Mouse (Mus musculus) frontal cortex, postnatal 10 days (tissue): Measurements from ENCODE around the gene Tti1.
"Not testable (repeated sequence)": the region's sequence is repeated elsewhere in the genome, so short reads cannot be mapped to it uniquely, and the experiment has no call there.

Experiments
- DNase-seq, 2 experiments: peaks; one replicate each; pipeline ENCODE4 v3.0.0; 2022; ENCODE audit warnings: low spot score in 2 of 2, mixed read lengths in 1 of 2

Tti1 gene

DNA sequence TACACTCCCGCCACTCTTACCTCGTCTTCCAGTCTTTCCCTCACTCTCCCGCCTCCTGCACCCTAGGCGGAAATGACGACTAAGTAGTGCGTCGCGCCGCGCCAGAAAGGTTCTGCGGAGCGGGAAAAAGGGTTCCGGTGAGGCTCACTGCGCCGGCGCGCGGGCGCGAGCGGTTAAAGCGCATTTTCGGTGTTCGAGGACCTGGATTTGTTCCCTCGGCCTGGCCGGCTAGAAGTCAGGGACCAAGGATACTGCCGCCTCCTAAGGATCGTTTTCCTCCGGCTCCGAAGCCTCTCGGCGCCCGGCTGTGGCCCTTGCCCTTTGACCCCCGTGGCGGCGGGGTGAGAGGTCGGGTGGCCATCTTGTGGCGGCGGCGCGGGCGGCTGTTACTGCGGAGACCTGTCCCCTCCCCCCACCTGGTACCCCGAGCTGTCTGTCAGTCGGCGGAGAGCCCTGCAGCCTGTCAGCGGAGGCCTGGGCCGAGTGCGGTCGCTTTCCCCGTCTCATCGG lies at the start of gene Tti1, which contains the start of gene Rprd1b:
Gene Tti1, minus strand, starts transcription at position 80 of the 510 bp plus-strand sequence.
Gene Rprd1b, plus strand, starts transcription at position 144 of the 510 bp plus-strand sequence.
- peak; percentile 85 to 94 for DNase-seq

DNA sequence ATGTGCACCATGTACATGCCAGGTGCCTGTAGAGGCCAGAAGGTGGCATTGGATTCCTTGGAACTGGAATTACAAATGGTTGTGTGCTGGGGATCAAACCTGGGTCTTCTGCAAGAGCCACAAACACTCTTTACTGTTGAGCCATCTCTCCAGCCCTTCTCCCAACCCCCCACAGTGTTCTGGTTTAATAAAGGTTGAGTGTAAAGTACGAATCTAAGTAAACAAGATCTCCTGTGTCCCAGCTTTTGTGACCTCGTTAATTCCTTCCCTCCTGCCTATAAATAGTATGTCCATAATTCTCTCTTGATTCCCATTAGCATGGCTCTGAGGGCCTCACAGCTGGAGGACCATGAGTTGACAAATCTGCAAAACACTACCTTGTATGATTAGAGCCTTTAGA lies 49.7 kb upstream of the Tti1 start:
- no peak for DNase-seq

DNA sequence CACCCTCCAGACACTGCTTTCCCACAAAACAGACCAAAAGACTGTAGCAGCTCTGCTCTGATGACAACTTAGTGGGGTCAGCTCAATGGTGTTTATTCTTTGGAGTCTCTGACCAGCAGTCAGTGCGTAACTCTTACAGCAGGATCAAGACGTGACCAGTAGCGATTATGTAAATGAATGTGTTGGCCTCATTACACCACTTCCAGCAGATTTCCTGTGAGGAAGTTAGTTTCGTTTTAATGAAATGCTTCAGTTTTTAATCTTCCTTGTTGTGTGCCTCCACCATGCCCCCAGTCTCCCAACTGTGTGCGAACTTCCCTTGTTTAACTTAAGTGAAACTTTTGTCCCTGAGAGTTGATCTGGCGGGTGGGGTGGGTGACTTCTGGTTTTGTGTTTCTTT lies 48.5 kb upstream of the Tti1 start:
- no peak for DNase-seq

DNA sequence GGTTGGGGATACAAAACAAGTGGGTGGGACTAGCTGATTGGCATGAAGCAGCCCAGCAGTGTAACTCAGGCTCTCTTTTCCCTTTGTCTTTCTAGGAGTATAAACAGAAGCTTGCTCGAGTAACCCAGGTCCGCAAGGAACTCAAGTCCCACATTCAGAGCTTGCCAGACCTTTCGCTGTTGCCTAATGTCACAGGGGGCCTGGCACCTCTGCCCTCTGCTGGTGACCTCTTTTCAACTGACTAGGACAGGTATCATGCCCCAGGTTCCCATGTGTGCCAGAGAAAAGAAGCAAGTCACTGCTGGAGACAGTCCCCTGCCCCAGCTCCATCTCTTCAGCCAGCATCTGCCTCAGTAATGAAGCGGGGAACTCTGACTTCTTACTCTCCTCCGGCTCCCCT lies 46.6 kb upstream of the Tti1 start:
- DNase-seq = no peak

DNA sequence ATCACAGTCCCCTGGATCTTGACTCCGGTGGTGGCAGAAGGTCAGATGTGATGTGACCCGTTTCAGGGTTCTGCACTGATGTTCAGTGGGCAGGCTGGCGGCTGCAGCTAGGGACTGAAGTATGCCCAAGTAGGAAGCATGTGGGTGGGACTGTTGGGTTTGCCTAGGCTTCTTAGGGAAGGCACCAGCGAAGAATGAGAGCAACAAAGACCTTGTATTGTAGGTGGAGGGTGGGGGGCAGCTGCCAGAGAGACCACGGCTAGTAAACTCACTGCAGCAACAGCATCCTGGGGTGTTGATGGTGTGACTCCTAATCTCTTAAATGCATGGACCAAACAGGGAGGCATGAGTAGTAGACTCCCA lies 43.4 kb upstream of the Tti1 start:
- DNase-seq = no peak

DNA sequence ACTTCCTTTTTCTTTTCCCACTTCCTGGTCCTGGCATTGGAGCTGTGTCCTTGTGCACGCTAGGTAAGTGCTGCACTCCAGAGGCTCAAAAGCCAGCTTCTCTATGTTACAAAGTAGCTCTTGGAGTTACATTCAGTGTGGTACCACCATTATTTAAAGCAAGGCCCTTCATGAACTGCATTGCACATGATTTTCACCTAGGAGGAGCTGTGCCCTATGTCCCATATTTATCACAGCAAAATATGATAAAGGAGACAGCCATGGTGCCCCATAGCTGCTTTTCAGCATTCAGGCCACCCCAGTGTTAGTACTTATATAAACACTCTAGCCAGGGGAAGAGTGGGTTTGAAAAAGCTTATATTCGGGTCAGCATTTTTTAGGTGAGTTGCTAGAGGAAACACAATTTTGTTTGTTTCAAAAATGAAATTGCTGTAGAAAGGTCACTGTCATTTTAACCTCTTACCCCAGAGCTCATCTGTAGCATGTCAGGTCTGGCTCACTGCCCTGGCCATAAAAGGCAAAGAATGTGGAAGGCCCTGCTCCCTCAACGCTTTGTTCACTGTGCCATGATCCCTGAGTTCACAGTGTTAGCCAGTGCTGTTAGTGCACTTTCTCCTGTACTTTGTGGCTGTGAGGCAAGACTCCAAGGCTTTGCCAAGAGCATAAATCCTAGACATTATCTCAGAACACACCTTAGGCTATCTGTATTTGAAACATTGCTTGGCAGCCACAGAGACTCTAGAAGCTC lies 42.8 kb upstream of the Tti1 start:
- no peak for DNase-seq

DNA sequence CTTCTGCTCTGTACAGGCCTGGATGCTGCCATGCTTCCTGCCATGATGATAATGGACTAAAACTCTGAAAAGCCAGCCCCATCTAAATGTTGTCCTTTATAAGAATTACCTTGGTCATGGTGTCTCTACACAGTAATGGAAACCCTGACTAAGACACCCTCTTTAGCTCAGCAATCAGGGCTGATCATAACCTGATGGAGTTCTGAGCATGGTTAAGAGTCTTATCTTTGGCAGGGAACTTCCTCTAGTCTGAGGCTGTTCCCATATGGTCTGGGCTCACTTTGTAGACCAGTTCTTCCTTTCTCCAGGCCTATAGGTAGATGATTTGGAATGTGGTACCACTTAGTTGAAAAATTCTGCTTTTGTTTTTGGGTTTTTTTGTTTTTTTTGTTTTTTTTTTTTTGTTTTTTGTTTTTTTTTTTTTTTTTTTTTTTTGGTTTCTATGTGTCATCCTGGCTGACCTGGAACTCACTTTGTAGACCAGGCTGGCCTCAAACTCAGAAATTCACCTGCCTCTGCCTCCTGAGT lies 40.3 kb upstream of the Tti1 start:
- DNase-seq = no peak

DNA sequence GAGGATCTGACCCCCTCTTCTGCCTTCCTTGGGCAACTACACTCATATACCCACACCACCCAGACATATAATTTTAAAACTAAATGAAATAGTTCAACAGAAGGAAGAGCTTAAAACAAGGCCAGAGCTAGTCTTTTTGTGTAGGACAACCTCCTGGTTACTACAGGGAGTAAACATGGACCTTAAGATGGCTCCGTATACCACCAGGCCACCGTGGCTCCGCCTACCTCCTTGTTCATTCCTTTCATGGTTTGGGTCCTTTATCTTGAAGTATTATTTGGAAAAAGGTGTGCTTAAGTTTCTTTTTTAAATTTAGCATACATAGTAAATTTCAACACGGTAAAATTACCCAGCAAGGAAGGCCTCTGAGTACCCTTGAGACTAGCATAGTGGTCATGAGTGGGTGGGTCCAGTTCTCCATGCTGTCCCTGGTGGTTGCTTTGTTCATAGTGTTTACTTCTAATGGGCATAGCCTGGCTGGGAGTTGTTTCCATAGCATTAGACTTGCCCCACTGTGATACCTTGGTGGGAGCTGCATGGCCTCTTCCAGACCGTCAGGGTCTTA lies 39.1 kb upstream of the Tti1 start:
- no peak for DNase-seq

DNA sequence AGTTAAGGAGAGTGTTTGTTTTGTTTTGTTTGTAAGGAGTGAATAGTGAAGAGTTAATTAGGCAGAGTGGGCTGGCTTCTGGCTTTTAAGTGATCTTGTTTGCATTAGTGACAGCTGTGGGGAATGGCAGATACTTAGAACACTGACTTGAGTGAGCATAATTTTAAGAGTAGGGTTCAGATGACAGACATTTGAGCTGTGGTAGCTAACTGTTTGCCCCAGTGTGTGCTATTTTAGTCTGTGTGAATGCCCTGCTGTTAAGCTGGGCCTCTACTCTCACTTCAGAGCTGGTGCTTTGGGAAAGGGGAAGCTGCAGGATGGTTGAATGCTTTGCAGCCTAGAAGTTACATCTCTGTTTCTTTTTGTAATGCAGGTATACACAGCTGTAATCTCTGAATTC lies 38.2 kb upstream of the Tti1 start:
- no peak for DNase-seq

DNA sequence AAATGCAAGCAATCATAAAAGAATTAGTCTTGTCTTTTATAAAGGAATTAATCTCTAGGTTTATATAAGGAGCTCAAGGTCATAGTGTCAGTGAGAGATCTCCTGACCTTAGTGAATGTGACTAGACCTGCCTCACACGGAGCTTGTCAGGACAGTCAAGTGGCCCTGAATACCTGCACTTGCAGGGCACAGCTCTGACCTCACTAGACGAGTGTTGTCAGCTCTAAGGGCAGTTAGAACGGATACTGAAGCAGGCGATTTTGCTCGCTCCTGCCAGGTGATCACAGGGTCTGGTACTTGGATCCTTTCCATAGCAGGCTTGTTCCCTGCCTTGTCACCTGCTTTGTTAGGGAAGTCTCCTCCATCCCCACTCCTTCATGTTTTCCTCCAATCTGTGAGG lies 36.8 kb upstream of the Tti1 start:
- DNase-seq = no peak

DNA sequence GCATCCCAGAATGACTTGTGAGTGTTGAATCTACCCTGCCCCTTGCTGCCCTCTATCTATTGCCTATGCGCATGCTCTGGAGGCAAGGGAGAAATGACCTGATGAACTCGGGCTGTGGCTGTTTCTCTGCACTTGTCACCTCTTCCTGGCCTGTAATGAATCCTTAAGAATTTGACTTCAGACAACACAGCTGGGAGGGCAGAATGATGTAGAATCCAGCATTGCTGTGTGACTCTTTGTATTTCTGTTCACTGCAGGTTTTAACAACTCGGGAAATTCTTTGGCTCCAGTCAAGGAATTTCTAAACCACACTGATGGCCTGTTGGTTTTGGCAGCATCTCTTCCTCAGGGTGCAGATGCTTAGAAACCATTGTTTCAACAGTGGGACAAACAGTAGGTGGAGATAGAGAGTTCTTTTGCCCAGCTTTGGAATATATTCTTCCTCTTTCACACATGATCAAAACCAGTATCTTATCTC lies 36.4 kb upstream of the Tti1 start:
- DNase-seq = no peak

DNA sequence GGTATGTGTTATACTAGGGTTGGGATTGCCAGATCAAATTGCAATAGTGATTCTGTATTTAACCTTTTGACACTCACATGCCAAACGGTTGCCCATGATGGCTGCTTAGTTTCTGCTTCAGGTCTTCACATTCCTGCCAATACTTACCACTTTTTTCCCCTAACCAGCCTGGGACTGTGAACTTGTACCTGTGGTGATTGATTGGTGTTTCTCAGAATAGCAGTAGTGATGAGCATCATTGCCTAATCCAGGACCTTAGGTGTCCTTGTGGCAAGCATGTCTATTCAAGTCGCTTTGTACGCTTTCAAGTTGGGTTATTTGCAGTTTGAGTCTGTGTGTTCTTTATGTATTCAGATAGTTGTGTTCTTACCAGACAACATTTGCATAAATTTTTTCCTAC lies 34.8 kb upstream of the Tti1 start:
- DNase-seq = no peak

DNA sequence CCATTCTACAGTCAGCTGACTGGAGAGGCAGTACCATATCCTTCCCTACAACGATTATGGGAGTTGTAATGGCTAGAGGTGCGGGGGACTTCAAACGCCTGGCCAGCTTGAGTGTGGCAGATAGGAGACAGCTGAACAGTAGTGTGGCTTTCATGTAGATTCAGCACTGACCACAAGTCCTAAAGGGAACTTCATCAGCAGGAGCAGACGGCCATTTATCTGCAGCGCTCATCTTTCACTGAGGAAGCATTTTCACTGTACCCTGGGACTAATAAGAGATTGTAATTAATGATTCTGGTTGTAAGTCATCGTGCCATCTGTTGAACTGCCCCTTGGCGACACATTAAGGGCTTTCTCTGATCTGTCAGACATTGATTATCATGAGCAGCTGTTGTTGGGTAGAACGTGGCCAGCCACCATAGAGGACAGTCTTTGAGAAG lies 31.5 kb upstream of the Tti1 start:
- DNase-seq = no peak

DNA sequence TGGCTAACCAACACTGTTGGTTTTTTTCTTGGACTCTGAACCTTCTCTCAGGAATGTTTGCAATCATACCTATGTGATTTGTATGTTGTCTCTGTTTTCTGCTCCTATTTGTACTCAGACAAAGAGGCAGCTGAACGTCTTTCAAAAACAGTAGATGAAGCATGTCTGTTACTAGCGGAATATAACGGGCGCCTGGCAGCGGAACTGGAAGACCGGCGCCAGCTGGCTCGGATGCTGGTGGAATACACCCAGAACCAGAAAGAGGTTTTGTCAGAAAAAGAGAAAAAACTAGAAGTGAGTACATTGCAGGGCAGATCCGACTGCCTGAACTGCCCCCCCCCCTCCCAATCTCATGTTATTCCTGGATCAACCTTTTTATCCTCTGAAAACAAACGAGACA lies 30.3 kb upstream of the Tti1 start:
- peak in 1 of 2 experiments; percentile 39 for DNase-seq

DNA sequence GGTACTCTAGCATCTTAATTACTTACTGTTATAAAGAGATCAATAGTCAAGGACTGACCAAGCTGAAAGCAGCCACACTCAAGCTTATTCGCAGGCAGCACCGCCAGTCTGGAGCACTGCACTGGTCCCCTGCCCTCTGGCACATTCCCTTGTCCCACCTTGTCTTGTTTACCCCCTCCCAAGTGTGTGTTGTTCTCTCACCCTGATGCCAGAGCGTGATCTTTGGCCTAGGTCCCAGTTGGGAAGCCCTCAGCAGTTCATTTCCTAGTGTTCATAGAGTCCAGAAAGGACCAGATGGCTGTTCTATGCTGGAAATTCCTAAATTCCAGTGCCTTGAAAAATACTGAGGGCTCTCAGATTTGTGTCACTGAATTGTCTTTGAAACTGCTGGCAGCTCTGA lies 28.8 kb upstream of the Tti1 start:
- DNase-seq = no peak

DNA sequence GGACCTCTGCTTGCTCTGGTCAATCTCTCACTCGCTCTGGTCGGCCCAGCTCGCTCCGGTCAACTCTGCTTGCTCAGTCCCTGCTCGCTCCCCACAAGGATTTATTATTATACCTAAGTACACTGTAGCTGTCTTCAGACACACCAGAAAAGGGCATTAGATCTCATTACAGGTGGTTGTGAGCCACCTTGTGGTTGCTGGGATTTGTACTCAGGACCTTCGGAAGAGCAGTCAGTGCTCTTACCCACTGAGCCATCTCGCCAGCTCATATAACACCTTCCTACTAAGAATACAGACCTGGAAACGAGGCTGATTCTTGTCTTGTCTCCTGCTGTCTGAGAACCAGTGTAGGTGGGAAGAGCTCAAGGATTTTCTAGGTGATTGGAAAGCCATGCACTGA lies 27.1 kb upstream of the Tti1 start:
- DNase-seq = not testable (repeated sequence)

DNA sequence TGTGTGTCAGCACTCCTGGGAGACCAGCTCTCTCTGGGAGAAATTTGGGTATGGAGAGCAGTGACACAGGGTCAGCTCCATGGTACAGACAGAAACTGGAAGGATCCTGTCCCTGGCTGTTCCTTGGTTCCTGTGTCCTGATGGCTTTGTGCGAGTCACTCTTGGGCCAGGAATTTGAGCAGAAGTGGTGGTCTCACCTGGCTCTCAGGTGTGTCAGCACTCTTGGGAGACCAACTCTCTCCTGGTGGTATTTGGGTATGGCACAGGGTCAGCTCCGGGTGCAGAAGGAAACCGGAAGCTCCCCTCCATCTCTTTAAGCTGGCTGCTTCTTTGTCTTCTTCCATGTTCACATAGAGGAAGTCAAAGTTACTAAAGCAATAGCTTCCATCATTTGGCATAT lies 26.4 kb upstream of the Tti1 start:
- DNase-seq = no peak

DNA sequence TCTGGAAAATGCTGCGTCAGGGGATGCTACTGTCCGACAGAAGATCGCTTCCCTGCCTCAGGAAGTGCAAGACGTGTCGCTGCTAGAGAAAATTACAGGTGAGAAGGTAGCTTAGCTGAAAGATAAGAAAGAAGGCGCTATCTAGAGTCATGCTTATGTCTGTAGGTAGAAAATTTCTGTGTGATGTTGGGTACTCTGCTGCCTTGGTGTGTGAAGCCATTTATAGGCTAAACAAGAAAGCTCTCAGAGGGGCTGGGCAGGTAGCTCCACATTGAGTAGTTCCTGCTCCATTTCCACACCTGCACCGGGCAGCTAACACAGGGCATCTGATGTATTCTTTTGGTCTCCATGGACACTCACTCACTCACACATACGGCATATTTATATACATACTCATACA lies 21.9 kb upstream of the Tti1 start:
- no peak for DNase-seq

DNA sequence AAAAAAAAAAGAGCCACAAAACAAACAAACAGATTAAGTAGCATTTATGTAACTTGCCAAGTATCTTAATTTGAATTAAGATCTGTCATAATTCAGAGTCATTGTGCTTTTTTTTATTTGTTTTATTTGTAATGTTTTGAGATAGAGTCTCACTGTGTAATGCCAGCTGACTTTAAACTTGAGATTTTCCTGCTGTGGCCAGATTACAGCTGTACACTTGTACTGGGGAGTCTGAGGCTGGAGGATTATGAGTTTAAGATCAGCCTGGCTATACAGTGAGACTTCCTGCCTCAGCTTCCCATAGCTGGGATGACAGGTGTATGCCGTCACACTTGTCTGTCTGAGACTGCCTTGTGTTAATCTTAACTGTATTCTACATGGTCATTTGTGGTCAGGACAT lies 20.5 kb upstream of the Tti1 start:
- DNase-seq = no peak

DNA sequence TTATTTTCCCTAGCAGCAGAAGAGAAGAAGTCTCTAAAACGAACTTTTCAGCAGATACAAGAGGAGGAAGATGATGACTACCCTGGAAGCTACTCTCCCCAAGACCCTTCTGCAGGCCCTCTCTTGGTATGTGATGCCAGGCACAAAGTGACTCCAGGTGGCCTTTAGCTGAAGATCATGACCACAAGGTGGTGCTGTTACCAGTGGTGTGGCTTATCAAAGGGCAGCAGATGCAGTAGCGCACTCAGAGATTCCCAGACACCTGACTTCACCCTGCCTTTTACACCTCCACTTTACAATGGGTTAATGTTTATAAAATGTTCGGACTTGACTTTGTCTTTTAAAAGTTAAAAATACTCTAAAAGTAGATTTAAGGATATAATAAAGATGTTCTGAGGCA lies 19.7 kb upstream of the Tti1 start:
- peak in 1 of 2 experiments; percentile 24 for DNase-seq

DNA sequence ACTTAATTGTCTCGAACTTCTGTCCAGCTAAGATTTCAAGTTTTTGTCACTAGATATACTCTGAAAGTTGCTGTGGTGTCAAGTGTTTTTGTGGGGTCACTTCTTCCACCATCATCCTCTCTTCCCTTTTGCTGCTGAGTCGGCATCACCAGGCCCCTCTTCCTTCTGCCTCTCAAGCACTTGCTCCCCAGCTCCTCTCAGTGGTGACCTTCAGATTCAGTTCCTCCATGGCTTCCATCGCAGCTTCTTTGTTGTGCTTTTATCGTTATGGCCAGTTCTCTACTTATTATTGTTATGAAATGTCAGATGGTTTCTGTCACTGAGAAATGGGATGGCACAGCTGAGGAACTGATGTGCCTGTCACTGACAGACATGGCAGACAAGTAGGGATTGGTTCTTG lies 18.0 kb upstream of the Tti1 start:
- DNase-seq = no peak

DNA sequence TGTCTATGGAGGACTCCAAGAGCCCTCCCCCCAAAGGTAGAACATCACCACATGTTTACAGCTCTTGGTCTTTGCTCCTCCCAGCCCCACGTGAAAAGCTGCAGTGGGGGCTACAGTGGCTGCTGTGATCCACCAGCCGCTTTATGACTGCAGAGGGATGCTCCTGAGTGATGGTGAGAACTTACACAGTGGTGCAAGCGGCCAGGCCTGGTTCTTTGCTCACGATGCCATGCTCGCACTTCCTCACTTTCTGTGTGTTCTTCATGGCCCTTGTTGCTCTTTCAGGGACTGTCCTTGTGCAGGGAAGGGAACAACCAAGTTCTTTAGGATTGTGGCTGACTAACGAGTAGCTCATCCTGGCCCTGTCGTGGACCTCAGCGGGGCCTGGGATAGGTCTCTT lies 15.3 kb upstream of the Tti1 start:
- no peak for DNase-seq

DNA sequence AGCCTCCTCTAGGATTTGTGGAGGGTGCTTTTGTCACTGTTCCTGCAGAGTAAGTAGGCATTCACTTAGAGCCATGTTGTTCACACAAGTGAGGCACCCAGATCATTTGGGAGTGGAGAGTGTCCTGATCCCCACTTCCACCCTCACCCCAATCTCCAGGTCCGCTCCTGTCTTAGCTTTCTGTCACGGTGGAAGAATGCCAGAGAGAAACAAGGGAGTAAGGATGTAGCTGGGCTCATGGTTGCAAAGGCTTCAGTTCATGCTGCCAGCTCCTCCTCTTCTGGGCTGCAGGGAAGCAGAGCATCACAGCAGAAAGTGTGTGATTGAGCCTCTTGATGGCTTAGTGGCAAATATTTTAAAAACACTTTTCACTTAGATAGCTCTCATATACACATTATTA lies 12.2 kb upstream of the Tti1 start:
- DNase-seq = no peak
